Mouse (Mus musculus) heart, postnatal 0 days (tissue): ENCODE data around the gene Spns1. TPM values are rescaled to one million over a fixed set of nuclear protein-coding genes. Genes with fewer than 3 reads are reported as not detected.

ENCODE experiments used
- ATAC-seq: fragments of 200-750 bp; cut with Nextera tagmentation; 2 replicates; pipeline ENCODE4 v1.8.0; 2017; ENCODE audit warnings: low read depth, moderate number of reproducible peaks, moderate library complexity; ENCODE audit not compliant: insufficient read depth
- DNase-seq: peaks from one replicate; pipeline ENCODE4 v3.0.0-alpha.2; 2016; ENCODE audit warnings: low spot score
- H3K27ac ChIP-seq: fragments of 300-500 bp; sonication (generic); 2 replicates; pipeline ENCODE4 v1.5.1; 2014; ENCODE audit warnings: low read depth, mild to moderate bottlenecking
- H3K27me3 ChIP-seq: fragments of 300-500 bp; sonication (generic); 2 replicates; pipeline ENCODE4 v1.6.1; 2014; ENCODE audit warnings: low read length, mixed read lengths; ENCODE audit not compliant: control insufficient read depth, insufficient read depth
- H3K36me3 ChIP-seq: fragments of 300-500 bp; sonication (generic); replicated peaks from 2 replicates; pipeline ENCODE4 v1.6.1; 2014; ENCODE audit warnings: low read length, mixed read lengths; ENCODE audit not compliant: control insufficient read depth, insufficient read depth
- H3K4me1 ChIP-seq: fragments of 300-500 bp; sonication (generic); 2 replicates; pipeline ENCODE4 v1.6.1; 2014; ENCODE audit warnings: antibody characterized with exemption; ENCODE audit not compliant: control insufficient read depth, insufficient read depth
- H3K4me2 ChIP-seq: fragments of 300-500 bp; sonication (generic); 2 replicates; pipeline ENCODE4 v1.6.1; 2014; ENCODE audit warnings: low read depth, mild to moderate bottlenecking, low read length, moderate library complexity
- H3K4me3 ChIP-seq: fragments of 300-500 bp; sonication (generic); 2 replicates; pipeline ENCODE4 v1.5.1; 2014; ENCODE audit warnings: low read depth, low read length
- H3K9ac ChIP-seq: fragments of 300-500 bp; sonication (generic); replicated peaks from 2 replicates; pipeline ENCODE4 v1.6.1; 2014; ENCODE audit warnings: low read depth, low read length, mixed read lengths
- H3K9me3 ChIP-seq: fragments of 300-500 bp; sonication (generic); replicated peaks from 2 replicates; pipeline ENCODE4 v1.6.1; 2016; ENCODE audit warnings: low read length; ENCODE audit not compliant: control insufficient read depth
- CTCF ChIP-seq: IDR thresholded peaks from 2 replicates; pipeline ENCODE4 v1.5.1; 2016; ENCODE audit warnings: antibody characterized with exemption, control low read depth, low read depth
- EP300 ChIP-seq: IDR thresholded peaks from 2 replicates; pipeline ENCODE4 v1.6.1; 2016; ENCODE audit warnings: antibody characterized with exemption, low read depth
- WGBS: fragments of 180-500 bp; shearing (Covaris S2); extraction: QIAGEN DNeasy Blood & Tissue Kit; methylation state at CpG from one replicate; pipeline ENCODE4 v1.1.7; 2014; 5-methylcytosine and 5-hydroxymethylcytosine counted together
- polyA plus RNA-seq: library from polyadenylated mRNA; unstranded; fragments of >200 nt; fragmentation: Nextera tagmentation; extraction: Ambion mirVana; gene quantifications from 2 replicates; pipeline ENCODE4 v1.2.1, GENCODE M21; 2015
- total RNA-seq: library from RNA; depleted of rRNA; stranded (reverse); fragments of >200 nt; gene quantifications from 2 replicates; pipeline ENCODE4 v1.2.3, GENCODE M21; 2014; ENCODE audit warnings: low replicate concordance

The Spns1 gene
- total and polyA plus RNA-seq, 2 experiments from 2014 or later, result 36.0 to 87.1 TPM

GRCm38 (mm10) chr7:126345969-126346368 lies 31.3 kb downstream of the Spns1 start:
- H3K36me3 ChIP-seq, result no peaks in the 10 kb centered on the region
- DNase-seq, result no peak
- no peak overlapping the region for H3K27ac ChIP-seq
- H3K4me2 ChIP-seq, result no peak overlapping the region
- no peaks in the 10 kb centered on the region for H3K4me1 ChIP-seq
- H3K27me3 ChIP-seq, result no peaks in the 10 kb centered on the region
- no peak overlapping the region for H3K9ac ChIP-seq
- WGBS, result 59% methylated on average over 3 of the region's 3 CpGs
- no peak for ATAC-seq
- no peaks in the 10 kb centered on the region for H3K9me3 ChIP-seq
- H3K4me3 ChIP-seq, result no peak overlapping the region
- TF ChIP-seq EP300, result no peak
- TF ChIP-seq CTCF, result no peak

- no peak for DNase-seq
- Histone ChIP-seq H3K9ac (no peak overlapping the region), H3K27me3 (no peaks in the 10 kb centered on the region), H3K4me3 (no peak overlapping the region), H3K4me2 (no peak overlapping the region), H3K4me1 (0 out of 2 replicates have a peak, but pooled peaks cover under 1% of the 10 kb centered on the region), H3K27ac (no peak overlapping the region), H3K36me3 (no peaks in the 10 kb centered on the region), H3K9me3 (no peaks in the 10 kb centered on the region)
- 45% methylated on average over 3 of the region's 3 CpGs for WGBS
- no peak for ATAC-seq
- TF ChIP-seq CTCF (no peak), EP300 (no peak)
These were observed 31.7 kb downstream of the Spns1 start for GRCm38 (mm10) chr7:126345557-126345956.

- no peaks in the 10 kb centered on the region for H3K27me3 ChIP-seq
- 14% methylated on average over 6 of the region's 6 CpGs for WGBS
- H3K4me2 ChIP-seq, result no peak overlapping the region
- ATAC-seq (no peak), DNase-seq (no peak)
- TF ChIP-seq EP300 (no peak), CTCF (no peak)
- no peaks in the 10 kb centered on the region for H3K9me3 ChIP-seq
- no peak overlapping the region for H3K27ac ChIP-seq
- H3K36me3 ChIP-seq, result no peaks in the 10 kb centered on the region
- H3K4me3 ChIP-seq, result no peak overlapping the region
- H3K4me1 ChIP-seq, result peaks cover 3% of the 10 kb centered on the region; the same call in 1 of the 2 replicates
- no peak overlapping the region for H3K9ac ChIP-seq
These were observed 36.4 kb downstream of the Spns1 start for GRCm38 (mm10) chr7:126340896-126341295.

- no peaks in the 10 kb centered on the region for H3K36me3 ChIP-seq
- no peak overlapping the region for H3K9ac ChIP-seq
- H3K4me2 ChIP-seq, result no peak overlapping the region
- peak; percentile 60 for DNase-seq
- peaks cover 3% of the 10 kb centered on the region; the same call in 1 of the 2 replicates for H3K4me1 ChIP-seq
- TF ChIP-seq EP300 (no peak), CTCF (no peak)
- WGBS, result 44% methylated on average over 6 of the region's 6 CpGs
- H3K27ac ChIP-seq, result peak overlapping the region; percentile 57; the same call in 1 of the 2 replicates
- no peaks in the 10 kb centered on the region for H3K27me3 ChIP-seq
- H3K4me3 ChIP-seq, result no peak overlapping the region
- ATAC-seq, result peak; percentile 77; the same call in 1 of the 2 replicates
- no peaks in the 10 kb centered on the region for H3K9me3 ChIP-seq
These were observed 37.0 kb downstream of the Spns1 start for GRCm38 (mm10) chr7:126340206-126340618.

- Histone ChIP-seq H3K4me3 (no peak overlapping the region), H3K9ac (no peak overlapping the region), H3K27me3 (no peaks in the 10 kb centered on the region), H3K36me3 (no peaks in the 10 kb centered on the region), H3K27ac (peak overlapping the region; percentile 57; the same call in 1 of the 2 replicates), H3K4me2 (no peak overlapping the region), H3K4me1 (peaks cover 3% of the 10 kb centered on the region; the same call in 1 of the 2 replicates), H3K9me3 (no peaks in the 10 kb centered on the region)
- ATAC-seq (peak; percentile 49; the same call in 1 of the 2 replicates), DNase-seq (peak; percentile 69)
- TF ChIP-seq EP300, result no peak
- TF ChIP-seq CTCF, result no peak
- 65% methylated on average over 8 of the region's 8 CpGs for WGBS
These were observed 37.7 kb downstream of the Spns1 start for GRCm38 (mm10) chr7:126339521-126339971.

GRCm38 (mm10) chr7:126338906-126339305 lies 38.3 kb downstream of the Spns1 start:
- H3K27ac ChIP-seq, result peak overlapping the region; percentile 57; the same call in 1 of the 2 replicates
- 80% methylated on average over 8 of the region's 8 CpGs for WGBS

More at GRCm38 (mm10) chr7:126338906-126339305, 38.3 kb downstream of the Spns1 start:
- no peak overlapping the region for H3K4me3 ChIP-seq
- peaks cover 3% of the 10 kb centered on the region; the same call in 1 of the 2 replicates for H3K4me1 ChIP-seq
- H3K4me2 ChIP-seq, result no peak overlapping the region
- no peaks in the 10 kb centered on the region for H3K36me3 ChIP-seq
- no peaks in the 10 kb centered on the region for H3K27me3 ChIP-seq
- ATAC-seq, result no peak
- H3K9ac ChIP-seq, result no peak overlapping the region
- H3K9me3 ChIP-seq, result no peaks in the 10 kb centered on the region
- TF ChIP-seq CTCF (no peak), EP300 (no peak)
- DNase-seq, result no peak
